Mouse (Mus musculus) adipocyte (in vitro differentiated cells): ENCODE measurements around the gene Fut8.

ENCODE experiments used
- DNase-seq: peaks from one replicate; pipeline ENCODE4 v3.0.0-alpha.2; 2016; ENCODE audit warnings: low spot score

Fut8 gene

DNA sequence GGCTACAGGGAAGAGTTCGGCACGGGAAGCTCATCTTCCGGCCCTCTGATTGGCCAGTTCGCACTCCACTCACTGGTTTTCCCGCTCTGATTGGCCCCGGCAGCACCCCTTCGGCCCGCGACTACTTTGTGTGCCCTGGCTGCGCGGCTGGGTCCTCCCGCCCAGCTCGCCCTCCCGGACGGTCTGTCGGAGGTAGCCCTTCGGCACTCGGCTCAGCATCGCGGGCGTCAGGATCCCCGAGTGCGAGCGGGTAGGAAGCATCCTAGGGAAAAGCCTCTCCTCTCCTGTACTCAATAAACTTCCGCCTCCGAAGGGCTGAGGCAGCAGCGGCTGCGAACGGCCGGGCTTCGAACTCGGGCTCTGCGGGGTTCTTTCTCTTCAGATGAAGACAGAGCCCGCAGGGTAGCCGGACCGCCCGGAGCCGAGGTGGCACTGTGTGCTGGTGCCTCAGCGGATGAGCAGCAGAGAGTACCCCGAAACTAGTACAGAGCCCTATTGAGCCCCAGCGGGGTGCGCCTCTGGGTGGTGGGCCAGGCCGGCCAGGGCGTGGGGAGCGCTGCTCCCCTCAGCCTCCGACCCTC is at the start of gene Fut8:
Gene Fut8 (plus strand): TSS at position 176 of the 581 bp plus-strand sequence.
- peak; percentile 93 for DNase-seq

DNA sequence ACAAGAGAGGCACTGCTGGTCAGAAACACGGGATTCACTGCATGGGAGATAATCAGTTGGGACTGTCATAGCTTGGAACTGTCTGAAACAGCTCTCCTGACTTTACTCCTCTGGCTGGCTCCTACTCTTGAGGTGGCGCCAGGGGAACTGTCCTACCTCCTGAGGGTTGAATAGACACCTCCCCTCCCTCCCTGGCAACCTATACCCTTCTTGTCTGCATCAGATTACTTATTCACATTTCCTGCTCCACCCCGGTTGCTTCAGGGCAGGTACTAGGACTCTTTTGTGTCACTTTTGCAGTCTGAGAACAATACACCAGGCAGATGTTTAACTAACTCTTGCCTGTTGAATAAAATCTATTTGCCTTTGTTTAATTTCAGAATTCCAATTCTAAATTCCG is 48.8 kb upstream of the Fut8 start:
- no peak for DNase-seq

DNA sequence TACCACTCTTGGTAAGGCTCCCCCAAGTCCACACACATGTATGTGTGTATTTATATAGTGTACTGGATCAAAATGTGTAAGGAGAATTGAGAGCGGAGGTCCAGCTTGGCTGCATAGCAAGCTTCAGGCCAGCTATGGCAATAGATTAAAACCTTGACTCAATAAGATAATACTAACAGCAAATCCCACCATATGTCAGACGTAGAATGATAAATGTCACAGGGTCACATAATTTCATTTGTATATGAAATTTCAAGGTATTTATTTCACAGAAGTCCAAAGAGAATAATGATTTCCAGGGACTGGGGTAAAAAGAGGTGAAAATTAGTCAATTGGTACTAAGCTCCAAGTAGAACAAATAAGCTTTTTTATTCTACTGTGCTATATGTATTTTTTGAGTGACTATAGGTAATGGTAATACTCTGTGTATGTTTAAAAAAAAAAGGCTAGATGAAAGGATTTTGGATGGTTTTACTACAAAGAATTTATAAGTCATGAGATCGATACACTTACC is 47.9 kb upstream of the Fut8 start:
- no peak for DNase-seq

DNA sequence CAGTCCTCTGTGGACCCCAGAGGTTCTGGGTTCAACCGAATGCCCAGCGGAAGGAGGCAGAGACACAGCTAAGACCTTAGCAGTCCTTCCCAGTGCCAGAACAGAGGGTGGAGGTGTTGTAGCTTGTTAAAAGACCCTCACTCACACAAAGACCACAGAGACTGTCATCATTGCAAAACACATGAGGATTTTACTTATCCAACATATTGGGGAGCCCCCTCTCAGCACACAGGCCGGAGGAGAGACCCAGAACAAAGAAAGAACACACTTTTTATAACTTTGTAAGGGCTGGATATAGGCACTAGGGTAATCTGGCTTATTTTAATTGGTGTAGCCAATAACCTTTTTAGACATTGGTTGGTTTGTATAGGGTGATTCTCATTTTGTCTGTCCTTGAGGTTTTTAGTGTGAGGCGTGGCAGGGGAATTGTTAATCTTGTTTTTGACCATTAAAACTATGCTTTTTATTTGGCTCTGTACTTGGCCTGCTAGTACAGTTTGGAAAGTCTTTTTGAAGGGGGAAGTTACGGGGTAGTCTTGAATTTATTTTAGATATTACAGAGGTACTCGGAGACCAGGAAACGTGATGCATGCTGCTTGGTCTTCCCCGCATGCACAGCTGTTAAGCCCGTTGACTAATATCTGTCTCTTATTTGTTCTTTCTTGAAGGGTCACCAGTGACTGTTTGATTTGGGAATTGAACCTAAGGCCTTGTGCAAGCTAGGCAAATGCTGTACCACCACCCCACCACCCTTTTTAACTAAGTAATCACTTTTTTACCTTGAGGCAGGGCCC is 46.2 kb upstream of the Fut8 start:
- DNase-seq: no peak

DNA sequence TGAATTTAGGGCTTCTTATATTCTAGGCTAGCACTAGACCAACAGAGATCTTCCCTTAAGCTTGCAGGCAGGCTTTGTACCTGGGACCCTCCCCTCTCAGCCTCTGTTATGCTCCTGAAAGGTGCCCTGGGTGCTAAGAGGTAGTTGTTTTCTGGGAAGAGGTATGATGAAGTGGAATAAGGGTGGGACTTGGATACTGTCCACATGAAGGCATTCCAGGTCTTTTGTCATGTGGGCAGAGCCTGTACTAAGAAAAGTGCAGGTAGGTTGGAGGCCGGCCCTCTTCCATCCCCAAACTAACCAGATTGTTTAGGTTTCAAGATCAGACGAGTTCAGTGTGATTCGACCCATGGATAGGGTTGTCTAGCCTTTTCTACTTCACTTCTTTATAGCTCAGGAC is 45.2 kb upstream of the Fut8 start:
- DNase-seq: no peak

DNA sequence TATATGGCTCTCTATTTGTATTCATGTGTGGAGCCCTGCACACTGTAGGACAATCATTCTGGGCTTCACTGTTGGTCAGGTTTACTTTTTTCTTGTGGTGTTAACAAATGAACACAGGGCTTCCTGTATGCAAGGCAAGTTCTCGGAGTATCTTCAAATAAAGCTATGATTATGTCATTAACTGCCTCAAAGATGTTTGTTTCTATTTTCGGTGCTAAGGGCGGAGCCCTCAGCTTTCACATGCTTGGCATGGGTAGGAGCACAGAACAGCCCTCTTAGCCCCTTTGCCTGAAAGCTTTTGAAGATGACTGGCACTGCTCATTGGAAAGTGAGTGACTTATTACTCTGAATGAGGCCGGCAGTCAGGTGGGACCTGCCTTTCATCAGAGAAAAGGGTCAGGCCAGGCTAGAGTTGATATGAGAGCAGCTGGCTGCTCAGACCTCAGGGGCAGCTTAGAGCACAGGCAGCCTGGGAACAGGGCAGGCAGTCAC is 44.7 kb upstream of the Fut8 start:
- DNase-seq: no peak

DNA sequence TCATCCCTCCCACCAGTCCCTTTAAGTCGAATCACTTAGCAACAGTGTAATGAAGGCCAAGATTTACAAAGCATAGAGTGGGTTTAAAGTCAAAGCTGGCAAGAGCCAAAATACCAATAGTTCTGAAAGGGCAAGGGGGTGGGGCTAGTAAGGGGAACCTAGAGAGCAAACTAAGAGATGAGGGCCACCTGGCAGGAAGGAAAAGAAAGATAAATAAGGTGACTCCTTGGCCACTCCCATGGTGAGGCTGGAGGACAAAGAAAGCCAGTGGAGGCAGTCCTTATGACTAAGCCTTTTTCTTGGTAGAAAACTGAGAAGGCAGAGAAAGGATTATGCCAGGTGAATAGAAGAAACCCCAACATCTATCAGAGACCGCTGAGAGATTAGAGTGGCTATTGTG is 42.9 kb upstream of the Fut8 start:
- DNase-seq: no peak

DNA sequence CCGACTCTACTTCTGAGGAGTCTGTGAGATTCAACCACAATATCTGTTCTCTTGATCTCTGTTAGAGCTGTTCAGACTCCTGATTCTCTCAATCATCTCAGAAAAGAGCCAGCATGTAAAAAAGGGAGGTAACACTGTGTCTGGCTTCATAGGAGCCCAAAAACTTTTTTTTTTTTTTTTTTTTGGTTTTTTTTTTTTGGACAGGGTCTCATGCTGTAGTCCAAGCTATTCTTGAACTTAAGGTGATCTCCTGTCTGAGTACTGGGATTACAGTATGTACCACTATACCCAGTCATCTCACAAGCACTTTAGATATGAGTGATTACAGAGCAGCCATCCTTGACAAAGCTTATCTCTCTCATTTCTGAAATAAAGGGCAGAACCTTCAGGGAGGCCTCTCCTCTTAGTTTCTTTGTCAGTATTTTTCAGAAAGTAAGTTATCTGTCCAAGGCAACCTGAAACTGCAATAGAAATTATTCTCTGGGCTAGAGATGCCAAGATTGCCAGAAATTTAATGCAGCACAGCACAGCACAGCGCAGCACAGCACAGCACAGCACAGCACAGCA is 41.3 kb upstream of the Fut8 start:
- DNase-seq: no peak

DNA sequence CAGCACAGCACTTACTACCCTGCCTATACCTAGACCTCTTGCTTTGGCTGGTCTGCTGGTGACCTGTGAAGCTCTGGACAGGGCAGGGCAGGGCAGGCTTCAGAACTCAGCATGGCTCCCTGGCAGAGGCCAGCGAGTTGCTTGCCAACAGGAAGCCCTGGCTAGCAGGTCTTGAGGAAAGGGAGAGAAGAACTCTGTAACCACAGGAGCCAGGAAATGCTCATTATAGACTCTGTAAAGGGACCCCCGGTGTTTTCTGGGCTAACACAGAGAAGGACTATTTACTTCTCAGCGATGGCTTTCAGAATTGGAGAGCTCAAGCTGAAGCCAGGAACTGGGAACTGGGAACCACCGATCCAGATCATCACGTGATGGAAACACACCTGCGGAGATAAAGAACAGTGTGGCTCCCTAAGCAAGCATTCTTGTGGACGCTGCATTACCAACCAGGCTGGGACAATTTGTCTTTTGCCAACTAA is 40.8 kb upstream of the Fut8 start:
- DNase-seq: peak; percentile 32

DNA sequence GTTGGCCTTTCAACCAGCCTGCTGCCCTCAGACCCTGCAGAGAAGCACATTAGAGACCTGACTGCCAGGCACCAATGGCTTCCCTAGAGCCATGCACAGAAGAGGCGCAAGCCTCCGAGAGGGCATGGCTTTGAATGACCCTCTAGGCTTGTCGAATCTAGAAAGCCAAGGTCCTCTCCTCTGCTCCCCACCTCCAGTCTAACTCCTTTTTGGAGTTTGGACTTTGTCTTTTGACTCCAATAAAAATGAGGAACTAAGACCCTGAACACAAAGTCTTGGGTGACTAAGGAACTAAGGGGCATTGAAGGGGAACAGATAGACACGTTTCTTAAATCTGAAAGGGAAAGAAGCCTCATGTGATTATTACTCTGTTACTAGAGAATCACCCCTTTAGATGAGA is 39.7 kb upstream of the Fut8 start:
- no peak for DNase-seq

DNA sequence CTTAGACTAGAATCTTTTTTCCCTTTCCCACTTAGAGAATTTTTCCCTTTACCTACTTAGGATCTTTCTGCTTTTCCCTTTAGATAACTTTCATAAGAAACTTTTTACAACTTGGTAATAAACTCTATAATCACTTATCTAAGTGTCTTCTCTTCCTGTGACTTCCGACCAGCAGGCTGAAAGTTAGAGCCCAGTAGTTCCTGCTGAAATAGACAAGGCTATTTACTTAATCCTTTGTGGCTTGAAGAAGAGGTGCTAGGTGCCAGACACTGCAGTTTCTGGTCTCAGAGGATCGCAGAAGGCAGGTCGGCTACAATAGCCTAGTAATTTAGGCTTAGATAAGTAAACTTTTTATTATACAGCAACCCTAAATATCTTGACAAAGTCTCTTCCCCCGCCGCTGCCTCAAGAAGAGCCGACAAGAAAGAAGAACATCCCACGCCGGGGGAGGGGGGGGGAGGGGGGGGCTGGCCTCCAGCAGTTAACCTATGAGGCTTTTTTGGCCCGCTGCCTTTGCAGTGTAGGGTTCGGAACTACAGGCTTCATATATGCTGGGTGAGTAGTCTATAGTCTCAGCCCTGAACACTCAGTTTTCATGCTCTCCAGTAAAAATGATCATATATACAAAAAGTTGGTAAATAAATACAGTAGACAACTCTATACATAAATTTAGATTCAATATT is 36.3 kb upstream of the Fut8 start:
- no peak for DNase-seq

DNA sequence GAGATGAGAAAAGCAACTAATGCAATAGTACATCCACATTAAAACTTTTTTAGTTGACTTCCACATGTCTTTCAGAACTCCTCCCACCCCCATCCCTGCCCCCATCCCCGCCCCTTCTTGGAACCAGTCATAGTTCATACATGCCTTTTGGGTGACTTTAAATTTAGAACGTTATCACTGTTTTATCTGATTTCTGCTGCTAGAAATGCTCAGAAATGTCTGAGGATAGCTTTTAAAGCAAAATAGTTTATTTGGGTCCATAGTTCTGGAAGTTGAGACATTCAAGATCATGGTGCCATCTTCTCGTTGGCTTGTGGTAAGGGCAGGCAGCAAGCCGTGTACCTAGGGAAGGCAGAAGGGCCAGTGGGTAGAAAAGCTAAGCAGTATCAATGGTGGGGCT is 34.8 kb upstream of the Fut8 start:
- no peak for DNase-seq

DNA sequence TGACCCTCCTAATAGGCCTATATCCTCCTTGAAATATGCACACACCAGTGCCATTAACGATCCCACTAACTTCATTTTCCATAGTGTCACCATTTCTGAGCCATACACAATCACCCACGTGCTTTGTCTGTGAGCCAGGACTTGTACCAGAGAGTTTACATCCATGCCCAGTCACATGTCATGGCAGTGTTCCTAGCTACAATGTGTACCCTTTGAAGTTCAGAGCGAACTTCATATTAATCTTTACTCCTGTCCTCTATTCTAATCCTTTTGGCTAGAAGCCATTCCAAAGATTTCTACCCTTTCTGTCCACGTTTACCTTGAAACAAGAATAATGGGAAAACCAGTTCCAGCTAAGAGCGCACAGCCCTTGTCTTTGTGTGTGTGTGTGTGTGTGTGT is 31.1 kb upstream of the Fut8 start:
- no peak for DNase-seq

DNA sequence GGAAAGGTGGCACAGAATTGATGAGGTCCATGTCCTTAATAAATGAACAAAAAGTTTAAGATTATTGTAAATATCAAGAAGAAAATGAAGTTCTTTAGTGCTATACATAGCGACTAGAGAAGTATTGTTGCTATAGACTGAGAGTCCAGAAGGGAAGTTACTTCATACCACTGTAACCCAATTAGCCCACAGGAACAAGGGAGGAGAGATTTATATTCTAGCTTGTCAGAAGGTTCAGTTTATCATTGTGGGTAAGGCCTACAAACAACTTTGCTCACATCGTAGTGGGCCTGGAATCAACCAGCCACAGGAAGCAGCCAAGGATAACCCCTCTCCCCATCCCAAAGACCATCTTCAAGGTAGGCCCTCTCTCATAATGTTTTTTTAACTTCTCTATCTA is 29.9 kb upstream of the Fut8 start:
- DNase-seq: no peak

DNA sequence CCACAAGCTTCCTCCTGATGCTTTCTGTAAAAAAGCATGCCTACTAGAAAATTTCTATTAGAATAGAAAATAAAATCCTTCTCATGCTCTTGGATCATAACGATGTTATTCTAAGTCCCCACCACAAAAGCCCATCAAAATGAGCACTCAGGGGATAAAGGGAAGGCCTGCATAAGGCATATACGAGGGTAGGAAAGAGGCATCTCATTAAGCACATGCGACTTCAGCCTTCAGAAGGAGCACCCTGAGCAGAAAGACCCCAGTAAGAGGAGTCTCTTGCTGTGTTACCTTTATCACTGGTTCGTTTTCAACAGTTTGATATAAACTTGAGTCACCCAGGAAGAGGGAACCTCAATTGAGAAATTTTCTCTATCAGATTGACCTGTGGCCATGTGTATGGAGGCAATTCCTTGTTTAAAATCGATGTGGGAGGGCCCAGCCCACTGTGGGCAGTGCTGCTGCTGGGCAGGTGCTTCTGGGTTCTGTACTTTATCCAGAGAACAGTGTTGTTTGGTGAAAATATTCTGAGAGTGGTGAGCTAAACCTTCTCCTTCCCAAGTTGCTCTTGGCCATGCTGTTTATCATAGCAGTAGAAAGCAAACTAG is 29.2 kb upstream of the Fut8 start:
- DNase-seq: no peak

DNA sequence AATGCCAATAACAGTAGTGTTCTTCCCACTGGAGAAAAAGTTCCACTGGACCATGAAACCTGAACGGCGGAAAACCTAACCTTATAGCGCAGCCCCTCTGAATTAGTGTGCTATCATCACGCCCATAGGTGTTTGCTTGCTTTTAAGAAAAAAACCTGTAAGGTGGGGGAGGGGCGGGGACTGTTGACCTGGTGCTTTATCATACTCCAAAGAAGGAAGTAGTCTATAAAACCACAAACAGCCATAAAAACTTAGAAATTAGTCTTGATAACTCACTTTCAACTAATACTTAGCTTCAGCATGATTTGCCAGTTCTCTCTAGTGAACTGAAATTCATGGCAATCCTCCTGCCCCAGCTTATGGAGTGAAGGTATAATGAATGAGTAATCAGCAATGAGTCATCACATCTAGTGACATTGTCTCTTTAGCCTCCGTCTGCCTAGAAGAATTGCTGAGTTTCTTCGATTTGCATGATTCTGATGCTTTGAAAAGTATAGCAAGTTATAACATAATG is 26.2 kb upstream of the Fut8 start:
- DNase-seq: no peak

DNA sequence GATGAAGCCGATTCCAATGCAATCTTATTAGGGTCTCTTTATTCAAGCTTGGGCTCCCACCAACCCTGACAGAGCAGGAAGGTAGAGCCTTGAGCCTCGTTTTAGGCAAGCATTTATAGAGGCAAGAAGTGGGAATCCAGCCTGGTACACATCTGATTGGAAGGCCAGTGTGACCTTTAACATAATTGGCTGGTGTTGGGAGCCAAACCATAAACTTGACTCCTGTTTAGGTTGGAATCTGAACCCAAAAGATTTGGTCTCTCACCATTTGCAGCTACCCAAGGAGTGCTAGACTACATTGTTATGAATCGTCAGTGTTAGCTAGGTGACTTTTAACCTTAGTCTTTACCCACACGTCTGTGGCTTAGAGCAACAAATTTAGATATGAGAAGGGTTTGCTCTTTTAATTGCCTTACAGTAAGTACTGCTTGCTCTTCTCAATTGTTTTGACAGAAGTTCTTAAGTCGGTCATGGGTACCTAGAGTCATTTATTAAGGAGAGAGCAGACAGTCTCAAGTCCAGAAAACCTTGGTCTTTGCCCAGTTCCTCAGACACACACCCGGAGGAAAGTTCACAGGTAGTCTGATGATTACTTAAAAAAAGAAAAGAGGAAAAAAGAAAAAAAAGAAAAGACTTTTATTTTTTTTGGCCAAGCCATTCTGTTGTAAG is 23.9 kb upstream of the Fut8 start:
- peak; percentile 60 for DNase-seq

DNA sequence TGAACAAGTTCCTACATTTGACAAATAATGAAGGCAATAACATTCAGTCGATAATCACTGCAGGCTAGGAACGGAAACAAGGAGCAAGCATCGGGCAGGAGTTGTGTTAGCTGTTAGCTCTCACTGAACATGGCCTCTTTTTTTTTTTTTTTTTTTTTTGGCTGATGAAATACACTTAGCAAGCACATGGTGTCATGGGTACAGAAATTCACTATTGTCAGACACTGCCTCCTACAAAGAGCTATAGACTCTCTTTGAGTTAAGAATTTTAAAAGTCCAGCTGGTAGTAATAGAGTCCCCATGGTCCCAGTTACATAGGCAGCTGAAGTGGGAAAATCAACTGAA is 23.4 kb upstream of the Fut8 start:
- DNase-seq: no peak

DNA sequence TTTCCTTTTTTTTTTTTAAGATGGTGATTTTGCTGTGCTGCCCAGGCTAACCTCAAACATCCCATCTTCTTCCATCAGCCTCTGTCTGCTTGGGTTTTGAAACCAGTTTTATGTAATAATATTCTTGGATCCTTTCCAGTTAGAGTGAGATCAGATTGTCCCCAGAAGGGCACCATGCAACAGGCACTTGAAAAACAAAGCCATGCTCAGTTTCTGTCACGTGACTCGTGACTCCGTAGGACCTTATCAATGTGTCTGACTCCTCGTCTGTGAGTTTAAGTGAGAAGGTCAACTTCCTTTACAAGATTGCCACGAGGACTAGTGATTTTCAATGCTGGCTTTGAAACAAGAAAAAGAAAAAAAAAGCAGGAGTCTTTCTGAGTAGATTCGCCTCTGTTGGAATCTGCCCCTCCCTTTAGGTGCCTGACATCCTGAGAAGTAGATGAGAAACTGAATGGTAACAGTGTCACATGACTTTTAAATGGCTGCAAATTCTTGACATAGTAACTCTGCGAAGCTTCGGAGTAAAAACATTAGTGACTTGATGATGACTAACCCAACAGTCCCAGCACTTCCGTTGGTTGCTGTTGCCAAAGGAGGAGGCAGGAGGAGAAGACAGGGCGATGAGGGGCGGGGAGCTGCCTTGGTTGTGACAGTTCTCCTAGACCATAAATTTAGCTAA is 21.3 kb upstream of the Fut8 start:
- peak; percentile 75 for DNase-seq

DNA sequence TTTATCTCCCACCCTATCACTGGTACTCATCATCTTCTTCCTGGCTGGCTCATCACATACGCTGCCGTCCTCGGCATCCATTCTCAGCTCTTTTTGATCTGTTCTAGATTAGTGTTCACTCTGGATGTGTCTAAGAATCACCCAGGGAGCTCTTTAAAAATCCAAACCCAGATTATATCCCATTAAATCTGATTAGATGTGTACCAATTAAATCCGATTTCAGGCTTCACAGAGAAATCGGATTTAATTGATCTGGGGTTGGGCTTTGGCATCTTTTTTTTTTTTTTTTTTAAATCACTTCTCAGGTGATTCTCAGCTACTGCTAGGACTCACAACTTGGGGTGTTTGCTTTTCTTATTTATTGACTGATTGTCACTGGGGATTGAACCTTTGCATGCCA is 17.3 kb upstream of the Fut8 start:
- no peak for DNase-seq
